Mouse (Mus musculus) left cerebral cortex, adult 2 months (tissue): ENCODE results near the gene Ttc29. TPM values are rescaled to one million over a fixed set of nuclear protein-coding genes. Genes with fewer than 3 reads are reported as not detected.

Source experiments
- DNase-seq, 2 experiments: peaks; one replicate each; pipeline ENCODE4 v3.0.0; 2021 to 2022; ENCODE audit warnings: low spot score in 2 of 2, mixed read lengths in 1 of 2; ENCODE audit errors: extremely low spot score in 1 of 2
- H3K27ac ChIP-seq: fragments of 200-600 bp; 2 replicates; pipeline ENCODE4 v1.8.1; 2022
- H3K4me3 ChIP-seq: fragments of 200-600 bp; 2 replicates; pipeline ENCODE4 v1.8.1; 2022
- CTCF ChIP-seq: fragments of 200-600 bp; IDR thresholded peaks from 2 replicates; pipeline ENCODE4 v1.8.1; 2022; ENCODE audit warnings: antibody characterized with exemption, mild to moderate bottlenecking, moderate library complexity
- intact Hi-C: fragments of 180-260 bp; cut with DNase I; formaldehyde crosslinking; loops from one replicate; pipeline ENCODE4 v1.15.1; 2025
- total RNA-seq, 2 experiments: library from RNA; stranded (reverse); gene quantifications; 2 replicates each; pipeline ENCODE4 v1.2.3; 2021

Ttc29 gene
- total RNA-seq, 2 experiments from 2014 or later = 0.14 TPM; not detected in 1

- DNase-seq = no peak
- intact Hi-C loops = no loop called here
- no peak for TF ChIP-seq CTCF
- Histone ChIP-seq H3K27ac (no peak overlapping the region), H3K4me3 (no peak overlapping the region)
Measured at GRCm38 (mm10) chr8:78342151-78342550, 129.1 kb downstream of the Ttc29 start.

GRCm38 (mm10) chr8:78344006-78344405 lies 130.9 kb downstream of the Ttc29 start:
- Histone ChIP-seq H3K4me3 (no peak overlapping the region), H3K27ac (no peak overlapping the region)
- TF ChIP-seq CTCF = no peak
- DNase-seq = no peak
- intact Hi-C loops = no loop called here

DNA sequence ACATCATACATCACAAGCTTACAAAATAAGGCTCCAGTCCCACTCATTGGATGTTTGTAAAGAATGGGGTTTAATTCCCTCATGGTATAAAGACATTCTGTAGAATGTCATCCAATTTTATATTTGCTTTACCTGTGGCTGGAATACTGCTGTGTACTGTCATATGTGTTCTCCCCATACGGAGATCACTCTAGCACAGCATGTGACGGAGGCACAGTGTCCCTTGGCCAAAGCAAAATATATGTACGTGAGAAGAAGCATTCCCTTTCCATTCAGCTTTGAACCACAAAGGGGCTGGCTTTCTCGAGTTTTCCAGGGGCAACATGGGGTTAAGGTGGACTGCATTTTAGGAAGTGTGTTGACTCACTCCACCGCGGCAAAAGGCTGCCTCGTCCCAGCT lies 132.6 kb downstream of the Ttc29 start:
- TF ChIP-seq CTCF = no peak
- Histone ChIP-seq H3K4me3 (no peak overlapping the region), H3K27ac (no peak overlapping the region)
- intact Hi-C loops = no loop called here
- DNase-seq = no peak

DNA sequence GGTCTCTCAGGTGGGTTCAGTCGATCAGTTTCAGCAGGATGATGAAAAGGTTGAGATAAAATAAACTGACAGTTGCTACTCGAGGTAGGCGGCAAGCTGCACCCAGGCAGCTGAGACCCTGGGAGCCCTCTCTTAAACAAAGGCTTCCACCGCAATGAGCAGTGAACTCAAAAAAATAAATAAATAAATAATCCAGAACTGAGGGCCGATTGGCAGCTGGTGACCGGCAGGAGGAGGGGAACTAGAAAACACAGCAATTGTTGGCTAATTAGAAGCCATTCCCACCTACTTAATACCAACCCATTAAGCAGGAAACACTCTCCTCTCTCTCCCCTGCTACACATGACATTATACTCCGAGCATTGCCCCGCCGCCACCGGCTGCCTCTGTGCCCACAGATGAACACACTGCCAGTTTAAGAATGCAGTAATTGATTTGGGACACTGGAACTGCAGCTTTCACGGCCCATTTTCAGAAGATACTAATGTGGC lies 133.1 kb downstream of the Ttc29 start:
- Histone ChIP-seq H3K4me3 (no peak overlapping the region), H3K27ac (no peak overlapping the region)
- no peak for DNase-seq
- intact Hi-C loops = no loop called here
- no peak for TF ChIP-seq CTCF

DNA sequence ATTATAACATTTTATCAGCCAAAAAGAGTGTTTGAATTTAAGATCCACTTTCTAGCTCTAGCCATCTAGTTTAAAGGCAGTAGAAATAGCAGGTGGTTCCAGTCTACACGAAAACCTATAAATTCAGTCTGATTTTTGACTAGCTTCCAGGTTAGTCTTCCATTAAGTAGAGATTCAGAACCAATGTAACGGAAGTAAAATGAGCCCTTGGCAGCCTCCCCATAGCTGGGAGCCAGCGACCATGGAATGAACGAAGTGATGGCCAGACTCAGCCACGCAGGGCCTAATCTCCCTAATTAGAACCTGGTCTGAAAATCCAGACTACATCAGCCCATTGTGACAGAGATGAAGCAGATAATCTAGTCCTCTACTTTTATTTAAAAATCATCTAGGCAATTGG lies 140.8 kb downstream of the Ttc29 start:
- TF ChIP-seq CTCF = no peak
- DNase-seq = no peak
- no peak overlapping the region for H3K4me3 ChIP-seq
- intact Hi-C loops = no loop called here
- H3K27ac ChIP-seq = no peak overlapping the region

- intact Hi-C loops = no loop called here
- TF ChIP-seq CTCF = no peak
- no peak overlapping the region for H3K27ac ChIP-seq
- no peak overlapping the region for H3K4me3 ChIP-seq
- DNase-seq = peak in 1 of 2 experiments; percentile 10
Measured at GRCm38 (mm10) chr8:78354801-78355200, 141.7 kb downstream of the Ttc29 start.

GRCm38 (mm10) chr8:78390756-78391155 lies 177.7 kb downstream of the Ttc29 start:
- intact Hi-C loops = no loop called here
- no peak overlapping the region for H3K4me3 ChIP-seq
- TF ChIP-seq CTCF = no peak
- no peak for DNase-seq
- no peak overlapping the region for H3K27ac ChIP-seq

DNA sequence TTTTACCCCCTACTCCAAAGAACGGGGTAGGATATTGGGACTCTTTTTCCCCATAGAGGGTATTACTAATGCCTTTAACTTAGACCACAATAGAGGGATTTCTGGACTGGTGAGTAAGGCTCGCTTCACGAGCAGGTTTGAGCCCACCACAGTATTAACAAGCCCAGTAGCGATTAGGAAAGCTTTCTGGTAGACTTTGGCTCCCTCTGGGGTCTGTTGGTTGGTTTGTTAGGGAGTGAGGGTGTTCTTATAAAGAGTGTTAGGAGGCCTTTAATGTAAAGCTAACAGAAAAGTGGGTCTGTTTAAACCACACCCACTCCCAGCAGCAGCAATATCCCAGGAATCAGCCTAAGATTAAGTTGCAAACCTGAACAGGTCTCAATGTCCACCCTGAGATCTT lies 206.2 kb downstream of the Ttc29 start:
- no peak; the same call in none of the 2 replicates for TF ChIP-seq CTCF

DNA sequence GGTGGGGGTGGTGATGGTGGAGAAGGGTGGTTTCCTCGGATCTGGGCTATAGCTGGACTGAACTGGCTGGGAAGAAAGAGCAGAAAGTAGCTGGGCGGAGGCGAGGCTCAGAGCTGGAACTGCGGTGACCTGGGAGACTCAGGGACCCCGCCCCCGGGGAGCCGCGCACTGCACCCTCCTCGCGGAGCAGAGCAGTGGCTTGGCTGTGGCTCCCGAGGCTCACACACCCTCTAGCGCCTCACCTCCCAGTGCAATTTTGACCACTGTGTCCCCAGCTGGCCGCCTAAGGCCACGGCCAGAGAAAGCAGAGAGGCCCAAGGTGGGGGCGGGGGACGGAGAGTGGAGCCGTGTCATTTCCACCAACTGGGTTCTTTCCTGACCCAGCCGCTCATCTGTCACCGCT lies 207.0 kb downstream of the Ttc29 start:
- intact Hi-C loops = no loop called here
- TF ChIP-seq CTCF = no peak
- DNase-seq = no peak
- H3K4me3 ChIP-seq = no peak overlapping the region
- H3K27ac ChIP-seq = no peak overlapping the region

More for the DNA sequence above, 206.2 kb downstream of the Ttc29 start:
- DNase-seq = no peak
- Histone ChIP-seq H3K27ac (no peak overlapping the region), H3K4me3 (no peak overlapping the region)
- intact Hi-C loops = loop anchor here (5.0 kb wide), 1 partner anchor 182 kb away; no protein-coding TSS in a partner anchor

GRCm38 (mm10) chr8:78423937-78424336 lies 210.8 kb downstream of the Ttc29 start:
- intact Hi-C loops = loop anchor here (2.0 kb wide), 1 partner anchor 13 kb away; the partner anchor contains the start of gene Pou4f2
- no peak for TF ChIP-seq CTCF
- no peak overlapping the region for H3K27ac ChIP-seq
- no peak for DNase-seq
- no peak overlapping the region for H3K4me3 ChIP-seq

DNA sequence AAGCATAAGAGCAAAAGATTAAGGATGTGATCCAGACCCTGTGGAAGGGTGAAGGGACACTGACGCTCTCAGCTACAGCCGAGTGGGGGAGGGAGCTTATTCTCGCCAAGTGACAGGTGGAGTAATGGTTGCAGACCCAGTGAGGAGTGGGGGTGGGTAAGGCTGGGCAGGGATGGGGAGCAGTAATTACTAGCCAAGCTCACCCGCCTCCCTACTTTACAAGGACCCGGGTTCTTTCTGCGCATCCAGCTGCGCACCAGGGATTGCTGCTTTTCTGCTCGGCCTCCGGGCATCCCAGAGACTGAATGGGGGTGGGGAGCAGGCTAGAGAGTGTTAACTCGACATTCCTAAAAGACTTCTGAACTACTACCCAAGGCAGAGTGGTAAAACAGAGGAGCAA lies 213.4 kb downstream of the Ttc29 start:
- TF ChIP-seq CTCF = no peak
- no peak overlapping the region for H3K27ac ChIP-seq
- DNase-seq = no peak
- intact Hi-C loops = no loop called here
- no peak overlapping the region for H3K4me3 ChIP-seq

DNA sequence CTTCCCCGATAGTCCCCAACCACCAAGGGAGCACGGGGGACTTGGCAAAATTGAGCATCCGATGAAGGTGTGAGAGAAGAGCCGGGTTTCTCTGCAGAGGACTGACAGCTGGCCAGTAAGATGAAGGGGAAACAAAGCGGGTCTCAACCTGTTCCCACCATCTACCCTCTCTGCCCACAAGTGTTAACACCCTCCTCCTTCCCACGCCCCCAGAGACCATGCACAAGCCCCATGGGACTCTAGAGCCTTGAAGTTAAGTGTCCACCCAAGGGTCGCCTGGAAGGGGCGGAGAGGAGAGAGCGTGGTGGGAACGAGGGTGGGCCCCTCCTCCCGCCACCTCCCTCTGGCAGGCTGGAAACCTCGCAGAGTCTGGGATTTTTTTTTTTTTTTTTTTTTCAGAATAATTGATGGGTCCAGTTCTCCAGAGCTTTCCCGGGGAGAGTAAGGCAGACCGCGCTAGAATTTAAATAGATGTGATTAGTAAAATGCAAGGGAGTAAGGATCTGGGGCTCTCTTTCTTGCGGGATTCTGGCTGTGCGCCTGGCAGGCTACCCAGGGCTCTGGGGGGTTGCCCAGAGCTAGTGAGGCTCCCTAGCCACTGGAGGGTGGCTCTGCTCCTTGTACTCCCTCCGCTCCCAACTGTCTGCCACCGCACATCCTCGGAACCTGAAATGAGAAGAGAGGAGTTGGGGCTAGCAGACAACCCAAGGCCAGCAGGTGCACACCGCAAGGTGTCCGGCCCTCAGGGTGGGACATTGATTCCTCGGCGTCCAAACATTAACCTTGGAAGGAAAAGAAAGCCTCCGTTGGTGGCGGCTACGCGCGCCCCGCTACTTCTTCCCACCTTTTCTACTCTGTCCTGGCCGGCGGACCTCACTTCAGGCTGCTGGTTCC lies 214.0 kb downstream of the Ttc29 start:
- no peak overlapping the region for H3K4me3 ChIP-seq
- H3K27ac ChIP-seq = no peak overlapping the region
- no peak for DNase-seq
- intact Hi-C loops = no loop called here
- no peak for TF ChIP-seq CTCF

DNA sequence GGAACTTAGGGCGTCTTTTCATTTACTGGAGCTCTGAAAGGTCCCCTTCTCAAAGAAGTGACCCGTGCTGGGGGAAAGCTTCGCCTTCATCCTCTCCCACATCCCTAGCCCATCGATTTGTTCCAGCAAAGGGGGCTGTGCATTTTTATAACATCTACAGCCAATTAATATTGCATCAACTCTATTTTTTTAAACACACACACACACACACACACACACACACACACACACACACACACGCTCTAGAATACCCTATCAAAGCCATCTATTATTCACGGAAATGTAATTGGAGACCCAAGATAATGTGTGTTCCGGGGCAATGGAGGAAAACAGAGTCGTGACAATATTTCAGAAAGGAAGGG lies 214.7 kb downstream of the Ttc29 start:
- DNase-seq = no peak
- intact Hi-C loops = no loop called here

More for the DNA sequence above, 214.7 kb downstream of the Ttc29 start:
- no peak for TF ChIP-seq CTCF
- H3K27ac ChIP-seq = no peak overlapping the region
- H3K4me3 ChIP-seq = no peak overlapping the region
